Mouse (Mus musculus): ENCODE results near the gene A930009A15Rik.

DNA sequence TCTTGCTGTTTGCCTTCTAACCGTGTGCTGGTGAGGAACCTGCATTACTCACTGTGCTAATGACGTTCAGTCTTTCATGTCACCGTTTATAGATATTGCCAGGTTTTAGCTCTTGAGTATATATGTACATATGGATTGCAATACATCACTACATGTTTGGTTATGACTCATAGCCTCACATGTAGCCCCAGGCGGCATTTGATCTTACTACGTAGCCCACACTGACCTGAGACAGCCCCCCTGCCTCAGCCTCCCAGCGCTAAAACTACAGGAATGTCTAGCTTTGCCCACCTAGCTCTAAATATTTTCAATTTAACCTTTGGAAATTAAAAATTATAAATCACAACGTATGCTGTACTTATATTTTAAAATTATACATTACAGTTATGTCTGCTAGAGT, 53.7 kb downstream of the A930009A15Rik start:
- TF ChIP-seq CTCF (IDR thresholded peaks at IDR 0.05; ENCODE audit: extremely low read depth, insufficient read length, insufficient replicate concordance, low read depth, low read length) (no peak), POLR2A (IDR thresholded peaks at IDR 0.05; ENCODE audit: low read depth, low read length) (no peak)

All from small intestine, adult 2 months (tissue).